Mouse (Mus musculus) cerebellum, adult 2 months (tissue): Measurements from ENCODE around the gene Olfml2b.

Experiments
- CTCF ChIP-seq: fragments of 200-500 bp; IDR thresholded peaks from 2 replicates; pipeline ENCODE4 v1.5.1; 2011; ENCODE audit warnings: low read depth, mild to moderate bottlenecking, control low read depth, low read length, moderate library complexity, borderline replicate concordance; ENCODE audit not compliant: insufficient read depth
- POLR2A ChIP-seq: fragments of 200-500 bp; IDR thresholded peaks from 2 replicates; pipeline ENCODE4 v1.6.1; 2011; ENCODE audit warnings: low read length, control low read depth, borderline replicate concordance; ENCODE audit not compliant: insufficient read depth

- no peak for TF ChIP-seq POLR2A
- no peak for TF ChIP-seq CTCF
Observed at GRCm38 (mm10) chr1:170623432-170623831, 20.9 kb upstream of the Olfml2b start.
